Mouse (Mus musculus) C2C12 (cell line): ENCODE data around the gene Pdcd7. TPM values are rescaled to one million over a fixed set of nuclear protein-coding genes. Genes with fewer than 3 reads are reported as not detected.

Experiments used
- H3K27me3 ChIP-seq: one replicate; pipeline ENCODE4 v1.6.1; 2011; ENCODE audit not compliant: control insufficient read depth, insufficient read depth, insufficient read length
- H3K36me3 ChIP-seq: one replicate; pipeline ENCODE4 v1.6.1; 2011; ENCODE audit not compliant: control insufficient read depth, insufficient read depth
- H3K4me3 ChIP-seq: one replicate; pipeline ENCODE4 v1.5.1; 2011; ENCODE audit warnings: mild to moderate bottlenecking, control low read depth; ENCODE audit not compliant: poor library complexity, insufficient read depth, severe bottlenecking
- H3K79me2 ChIP-seq: one replicate; pipeline ENCODE4 v1.6.1; 2011; ENCODE audit not compliant: control insufficient read depth, insufficient read depth
- H3K79me3 ChIP-seq: one replicate; pipeline ENCODE4 v1.6.1; 2011; ENCODE audit warnings: low read depth, control low read depth
- H3ac ChIP-seq: one replicate; pipeline ENCODE3; 2011; ENCODE audit warnings: low read depth; ENCODE audit not compliant: control insufficient read depth, insufficient read length
- CEBPB ChIP-seq: IDR thresholded peaks from one replicate; pipeline ENCODE4 v1.6.1; 2011; ENCODE audit warnings: low read depth, mild to moderate bottlenecking, control low read depth, moderate library complexity
- CTCF ChIP-seq: IDR thresholded peaks from one replicate; pipeline ENCODE4 v1.5.1; 2011; ENCODE audit not compliant: control insufficient read depth, insufficient read depth, insufficient read length
- FOSL1 ChIP-seq: IDR thresholded peaks from one replicate; pipeline ENCODE4 v1.8.0; 2011; ENCODE audit warnings: mild to moderate bottlenecking, low read length; ENCODE audit not compliant: poor library complexity, insufficient read depth, severe bottlenecking
- MAX ChIP-seq: IDR thresholded peaks from one replicate; pipeline ENCODE4 v1.6.1; 2011; ENCODE audit warnings: mild to moderate bottlenecking, control low read depth
- MYOD1 ChIP-seq: IDR thresholded peaks from one replicate; pipeline ENCODE4 v1.6.1; 2011; ENCODE audit warnings: low read depth; ENCODE audit not compliant: control insufficient read depth, insufficient read length
- MYOG ChIP-seq: IDR thresholded peaks from one replicate; pipeline ENCODE4 v1.6.1; 2011; ENCODE audit not compliant: control insufficient read depth, insufficient read length; ENCODE audit errors: extremely low read depth
- USF1 ChIP-seq: IDR thresholded peaks from one replicate; pipeline ENCODE4 v1.6.1; 2011; ENCODE audit warnings: low read depth, mild to moderate bottlenecking, control low read depth, moderate library complexity
- polyA plus RNA-seq: library from polyadenylated mRNA; unstranded; fragments of >200 nt; fragmentation: generic; extraction: Trizol; gene quantifications from one replicate; pipeline ENCODE4 v1.2.1, GENCODE M21; 2012; ENCODE audit warnings: missing spikeins

Pdcd7 gene
- polyA plus RNA-seq, 1 experiment = 9.7 TPM

DNA sequence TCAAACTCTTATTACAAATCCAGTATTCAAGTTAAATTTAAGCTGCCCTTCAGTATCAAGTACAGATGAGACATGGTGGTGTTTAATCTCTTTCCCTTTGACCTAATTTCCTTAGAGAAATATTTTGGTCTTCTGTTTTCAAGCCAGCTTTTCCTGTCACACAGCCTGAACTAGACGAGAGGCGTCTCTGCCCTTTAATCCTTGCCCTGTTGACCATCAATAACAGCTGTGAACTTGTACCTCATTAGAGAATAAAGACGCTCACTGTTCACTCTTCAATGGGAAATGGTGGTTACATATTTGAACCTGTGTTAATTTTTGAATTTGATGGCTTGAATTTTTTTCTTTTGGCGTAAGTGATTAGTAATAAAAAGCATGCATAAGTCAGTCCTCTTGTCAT, 41.6 kb upstream of the Pdcd7 start:
- H3K36me3 ChIP-seq = peaks cover 61% of the 10 kb centered on the region
- no peaks in the 10 kb centered on the region for H3K79me3 ChIP-seq
- H3K27me3 ChIP-seq = no peaks in the 10 kb centered on the region
- H3K79me2 ChIP-seq = no peaks in the 10 kb centered on the region
- TF ChIP-seq FOSL1 (no peak), MAX (no peak), MYOD1 (no peak), CEBPB (no peak), USF1 (no peak), CTCF (no peak), MYOG (no peak)
- H3ac ChIP-seq = no peak overlapping the region
- H3K4me3 ChIP-seq = no peak overlapping the region

DNA sequence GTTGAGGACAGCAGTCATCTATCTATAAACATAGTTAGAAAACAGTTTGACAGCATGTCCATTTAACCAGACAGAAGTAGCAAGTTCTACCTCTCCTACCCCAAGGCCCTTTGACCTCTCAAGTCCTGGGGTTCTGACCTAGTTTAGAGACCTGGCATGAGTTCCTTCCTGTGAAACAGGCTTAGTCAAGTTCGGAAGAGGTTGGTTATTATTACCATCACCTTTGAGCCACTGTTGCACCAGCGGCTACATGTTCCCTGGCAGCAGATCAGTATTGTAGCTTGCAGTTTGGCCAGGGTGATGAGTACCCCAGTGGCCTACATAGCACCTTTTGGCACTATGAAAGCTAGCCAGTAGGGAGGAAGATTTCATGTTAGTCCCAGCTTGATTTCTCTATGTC, 39.2 kb upstream of the Pdcd7 start:
- TF ChIP-seq FOSL1 = no peak
- TF ChIP-seq CTCF = no peak
- no peak for TF ChIP-seq MAX
- no peak for TF ChIP-seq USF1
- Histone ChIP-seq H3K27me3 (no peaks in the 10 kb centered on the region), H3K79me2 (no peaks in the 10 kb centered on the region), H3K79me3 (no peaks in the 10 kb centered on the region), H3K4me3 (no peak overlapping the region), H3K36me3 (peaks cover 67% of the 10 kb centered on the region), H3ac (no peak overlapping the region)

DNA sequence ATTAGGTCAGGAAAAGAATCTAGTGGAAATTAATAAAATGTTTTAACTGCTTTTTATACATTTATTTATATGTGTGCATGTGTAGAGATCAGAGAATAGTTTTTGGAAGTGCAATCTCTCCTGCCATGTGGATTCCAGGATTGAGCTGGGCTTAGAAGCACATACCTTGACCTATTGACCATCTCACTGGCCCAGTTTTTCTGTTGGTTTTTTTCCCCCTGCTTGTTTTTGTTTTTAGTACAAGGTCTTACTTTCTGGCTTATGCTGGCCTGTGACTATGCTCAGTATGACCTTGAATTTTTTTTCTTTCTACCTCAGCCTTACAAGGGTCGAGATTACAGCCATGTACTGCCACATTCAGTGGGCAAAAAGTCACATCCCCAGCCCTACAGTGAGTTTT, 37.9 kb upstream of the Pdcd7 start:
- Histone ChIP-seq H3K4me3 (no peak overlapping the region), H3K79me2 (no peaks in the 10 kb centered on the region), H3ac (no peak overlapping the region), H3K79me3 (no peaks in the 10 kb centered on the region), H3K36me3 (peaks cover 59% of the 10 kb centered on the region), H3K27me3 (no peaks in the 10 kb centered on the region)
- TF ChIP-seq CTCF (no peak), USF1 (no peak), FOSL1 (no peak), MAX (no peak), MYOD1 (no peak), MYOG (no peak), CEBPB (no peak)

DNA sequence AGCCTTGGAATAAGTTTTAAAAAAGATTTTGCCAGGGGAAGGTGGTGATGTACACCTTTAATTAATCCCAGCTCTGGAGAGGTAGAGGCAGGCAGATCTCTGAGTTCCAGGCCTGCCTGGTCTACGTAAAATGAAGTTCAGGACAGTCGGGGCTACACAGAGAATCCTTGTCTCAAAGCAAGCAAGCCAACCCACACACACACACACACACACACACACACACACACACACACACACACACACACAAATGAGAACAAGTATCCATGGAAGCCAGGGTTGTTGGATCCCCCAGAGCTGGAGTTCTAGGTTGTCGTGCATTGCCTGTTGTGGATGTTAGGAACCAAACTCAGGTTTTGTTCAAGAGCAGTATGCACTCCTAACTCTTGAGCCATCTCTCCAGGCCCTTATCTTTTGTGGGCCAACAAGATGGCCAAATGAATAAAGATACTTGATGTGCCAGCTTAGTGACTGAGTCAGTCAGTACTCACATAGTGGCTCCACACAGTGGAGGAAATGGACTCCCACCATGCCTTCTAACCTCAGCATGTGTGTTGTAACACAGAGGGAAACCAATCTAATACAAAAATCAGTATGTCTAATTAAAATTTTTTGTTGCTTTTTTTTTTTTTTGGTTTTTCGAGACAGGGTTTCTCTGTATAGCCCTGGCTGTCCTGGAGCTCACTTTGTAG, 33.1 kb upstream of the Pdcd7 start:
- H3K79me3 ChIP-seq = no peaks in the 10 kb centered on the region
- no peak overlapping the region for H3K4me3 ChIP-seq
- peaks cover 53% of the 10 kb centered on the region for H3K36me3 ChIP-seq
- TF ChIP-seq MYOG (no peak), FOSL1 (no peak), USF1 (no peak), CTCF (no peak), MAX (no peak), CEBPB (no peak), MYOD1 (no peak)
- no peaks in the 10 kb centered on the region for H3K27me3 ChIP-seq
- no peaks in the 10 kb centered on the region for H3K79me2 ChIP-seq
- H3ac ChIP-seq = no peak overlapping the region

DNA sequence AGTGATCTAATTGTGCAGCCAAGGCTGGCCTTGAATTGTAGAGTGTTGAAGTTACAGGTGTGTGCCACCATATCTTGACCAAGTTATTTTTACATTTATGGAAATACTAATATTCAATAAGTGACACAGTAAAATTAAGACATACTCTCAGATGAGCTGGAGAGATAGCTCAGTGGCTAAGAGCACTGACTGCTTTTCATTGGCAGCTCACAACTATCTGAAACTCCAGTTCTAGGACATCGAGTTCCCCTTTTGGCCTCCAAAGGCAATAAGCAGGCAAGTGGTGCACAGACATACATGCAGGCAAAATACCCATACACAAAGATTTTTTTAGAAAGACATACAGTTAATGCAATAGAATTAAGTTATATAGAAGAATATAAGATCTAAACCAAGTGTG, 32.1 kb upstream of the Pdcd7 start:
- no peaks in the 10 kb centered on the region for H3K27me3 ChIP-seq
- peaks cover 56% of the 10 kb centered on the region for H3K36me3 ChIP-seq
- H3ac ChIP-seq = no peak overlapping the region
- no peaks in the 10 kb centered on the region for H3K79me2 ChIP-seq
- TF ChIP-seq USF1 (no peak), MAX (no peak), MYOG (no peak), MYOD1 (no peak), CEBPB (no peak), FOSL1 (no peak), CTCF (no peak)
- H3K79me3 ChIP-seq = no peaks in the 10 kb centered on the region
- H3K4me3 ChIP-seq = no peak overlapping the region

DNA sequence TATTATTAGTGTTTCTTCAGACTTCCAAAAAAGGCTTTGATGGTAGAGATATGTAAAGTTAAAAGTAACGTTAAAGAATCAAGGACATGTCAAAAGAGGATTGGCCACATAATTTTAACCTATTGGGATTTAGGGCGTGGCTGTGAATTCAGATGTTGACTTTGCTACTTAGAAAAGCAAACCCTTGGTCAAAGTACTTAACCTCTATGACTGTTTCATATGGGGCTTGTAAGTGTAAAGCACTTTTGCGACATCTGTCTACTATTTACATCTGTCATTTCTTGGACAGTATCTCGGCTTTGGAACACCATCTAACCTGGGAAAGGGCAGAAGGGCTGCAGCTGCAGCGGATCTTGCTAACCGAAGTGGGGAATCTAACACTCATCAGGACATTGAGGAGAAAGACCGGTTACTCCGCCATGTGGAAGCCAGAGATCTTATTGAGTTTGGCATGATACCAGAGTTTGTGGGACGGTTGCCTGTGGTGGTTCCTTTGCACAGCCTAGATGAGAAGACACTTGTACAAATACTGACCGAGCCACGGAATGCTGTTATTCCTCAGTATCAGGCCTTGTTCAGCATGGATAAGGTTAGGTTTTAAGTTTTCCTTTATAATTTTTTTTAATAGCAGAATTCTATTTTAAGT, 23.5 kb upstream of the Pdcd7 start:
- TF ChIP-seq MYOG = no peak
- no peak for TF ChIP-seq MAX
- TF ChIP-seq MYOD1 = no peak
- no peak for TF ChIP-seq USF1
- no peak for TF ChIP-seq CTCF
- no peak for TF ChIP-seq FOSL1
- TF ChIP-seq CEBPB = no peak
- Histone ChIP-seq H3K4me3 (no peak overlapping the region), H3K79me2 (no peaks in the 10 kb centered on the region), H3ac (no peak overlapping the region), H3K36me3 (peaks cover 58% of the 10 kb centered on the region), H3K27me3 (no peaks in the 10 kb centered on the region), H3K79me3 (no peaks in the 10 kb centered on the region)
